Mouse (Mus musculus) adrenal gland, adult (tissue): ENCODE measurements at regions not wholly inside any gene's neighbourhood (a gene's known extent, or its start where the extent isn't known, plus 50 kb on each side); places are given as distances from the start of the nearest gene placed in this dataset.

ENCODE experiments used
- DNase-seq, 2 experiments: peaks; one replicate each; pipeline ENCODE4 v3.0.0; 2022 to 2023; ENCODE audit warnings: low spot score in 1 of 2; ENCODE audit not compliant: inconsistent age in 2 of 2

DNA sequence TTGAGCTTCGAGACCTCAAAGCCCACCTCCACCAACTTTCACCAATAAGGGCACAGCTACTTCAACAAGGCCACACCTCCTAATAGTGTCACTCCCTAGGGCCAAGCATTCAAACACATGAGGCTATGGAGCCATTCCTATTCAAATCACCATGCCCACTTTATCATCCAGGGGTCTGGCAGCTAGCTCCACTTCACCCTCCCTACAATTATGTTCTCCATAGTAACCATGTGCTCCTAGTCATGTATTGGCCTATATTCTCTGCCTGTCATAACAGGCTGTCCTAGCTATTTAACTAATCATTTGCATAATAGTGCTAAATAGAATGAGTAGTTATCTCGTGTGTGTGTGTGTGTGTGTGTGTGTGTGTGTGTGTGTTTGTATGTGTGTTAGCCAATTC is 77.9 kb upstream of the Nck2 start:
- DNase-seq, result no peak

GRCm38 (mm10) chr1:43367151-43367895 is 77.1 kb upstream of the Nck2 start:
- DNase-seq, result no peak

DNA sequence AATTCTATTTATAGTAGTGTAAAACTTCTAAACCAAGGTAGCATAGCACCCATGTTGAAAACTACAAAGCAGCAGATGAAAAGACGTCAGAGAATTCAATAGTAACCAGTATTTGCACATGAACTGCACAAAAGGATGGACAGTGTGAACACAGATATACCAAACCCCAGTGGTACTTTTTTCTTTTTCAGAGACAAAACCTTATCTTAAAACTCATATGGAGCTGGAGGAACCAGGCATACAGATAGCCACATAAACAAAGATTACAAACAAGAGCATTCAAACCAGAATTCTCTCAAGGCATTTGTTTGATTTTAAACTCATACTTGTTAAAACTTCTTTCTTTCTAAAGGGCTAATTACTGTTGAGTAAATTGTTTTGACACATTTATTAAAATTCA is 72.5 kb upstream of the Nck2 start:
- DNase-seq, result no peak

DNA sequence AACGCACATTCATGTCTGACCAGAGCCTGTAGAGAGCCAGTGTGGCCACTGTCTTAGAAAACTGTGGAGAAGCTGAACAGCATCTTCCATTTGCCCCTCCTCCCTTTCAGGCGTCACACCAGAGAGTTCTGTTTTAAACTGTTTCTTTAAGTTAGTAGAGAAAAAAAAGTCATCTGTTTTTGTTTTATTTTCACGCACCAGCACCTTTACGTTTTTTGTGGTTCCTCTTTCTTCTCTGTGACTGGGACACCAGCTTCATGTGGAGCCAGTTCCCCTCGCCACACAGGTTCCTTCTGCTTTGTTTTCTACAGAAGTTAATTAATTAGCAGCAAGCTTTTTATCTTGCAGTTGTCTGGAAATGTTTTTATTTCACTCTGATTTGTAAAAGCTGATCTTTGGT is 69.4 kb upstream of the Nck2 start:
- DNase-seq, result no peak

GRCm38 (mm10) chr1:43375851-43376250 is 68.5 kb upstream of the Nck2 start:
- no peak for DNase-seq

- no peak for DNase-seq
These were observed 66.7 kb upstream of the Nck2 start for GRCm38 (mm10) chr1:43377491-43378263.

DNA sequence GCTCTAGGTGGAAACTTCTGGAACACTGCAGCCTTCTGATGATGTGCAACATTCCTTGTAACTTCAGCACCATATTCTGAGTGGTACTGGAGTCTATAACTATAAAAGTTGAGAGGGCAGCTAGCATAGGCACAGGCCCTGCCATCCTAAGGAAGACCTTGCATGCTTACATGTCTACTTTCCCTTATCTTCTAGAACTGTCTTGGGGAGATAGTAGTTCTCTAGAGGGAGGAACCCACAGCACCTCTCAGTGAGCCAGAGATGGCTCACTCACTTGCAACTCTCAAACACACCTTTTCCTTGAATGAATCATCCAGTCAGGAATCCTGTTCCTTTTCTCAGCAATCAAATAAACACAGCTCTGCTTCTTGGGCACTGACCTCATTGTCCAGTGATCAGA is 59.4 kb upstream of the Nck2 start:
- no peak for DNase-seq

DNA sequence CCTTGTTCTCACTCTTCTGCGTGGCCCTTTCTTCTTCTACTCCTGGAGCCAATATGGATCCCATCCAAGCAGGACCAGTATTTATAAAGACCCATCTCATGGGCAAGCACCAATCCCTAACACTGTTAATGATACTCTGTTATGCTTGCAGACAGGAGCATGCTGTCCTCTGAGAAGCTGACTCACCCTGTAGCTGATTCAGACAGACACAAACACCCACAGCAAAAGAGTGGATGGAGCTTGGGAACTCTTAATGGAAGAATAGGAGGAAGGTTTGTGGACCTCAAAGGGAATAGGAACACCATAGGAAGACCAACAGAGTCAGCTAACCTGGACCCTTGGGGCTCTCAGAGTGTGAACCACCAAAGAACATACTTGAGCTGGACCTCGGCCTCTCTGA is 50.3 kb upstream of the Nck2 start:
- peak in 1 of 2 experiments; percentile 17 for DNase-seq
